Mouse (Mus musculus): ENCODE measurements around the gene Tmtc2.

- TF ChIP-seq CTCF (IDR thresholded peaks at IDR 0.05; ENCODE audit: borderline replicate concordance, insufficient read depth, low read depth, low read length) (no peak), POLR2A (IDR thresholded peaks at IDR 0.05; ENCODE audit: borderline replicate concordance, insufficient read depth, low read length) (no peak)
Observed at GRCm38 (mm10) chr10:105402481-105402779, 171.8 kb downstream of the Tmtc2 start.
